Mouse (Mus musculus): ENCODE measurements around the gene Ctbp1.

Ctbp1 gene

DNA sequence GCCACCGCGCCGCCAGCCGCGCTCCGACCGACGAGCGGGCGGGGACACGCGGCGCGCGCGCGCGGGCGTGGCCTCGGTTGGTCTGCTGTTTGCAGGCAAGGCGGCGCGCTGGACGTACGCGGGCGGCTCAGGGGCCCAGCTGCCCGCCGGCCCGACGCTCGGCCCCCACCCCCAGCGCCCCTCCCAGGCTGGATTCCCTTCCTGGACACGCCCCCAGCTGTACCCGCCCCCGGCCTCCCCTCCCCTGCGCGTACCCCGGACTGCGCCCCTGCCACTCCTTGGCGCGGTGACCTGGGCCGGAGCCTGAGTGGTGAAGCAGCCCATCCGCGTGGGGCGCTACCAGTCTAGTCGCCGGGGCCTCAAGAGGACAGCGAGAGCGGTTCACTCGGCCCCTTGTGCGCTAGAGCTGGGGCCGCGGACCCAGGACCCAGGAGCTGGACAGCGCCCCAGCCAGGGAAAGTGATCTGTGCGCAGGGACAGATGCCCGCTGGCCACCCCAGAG, at the start of gene Ctbp1:
Gene Ctbp1, minus strand, starts transcription at position 42 of the 502 bp plus-strand sequence.
- peak; percentile 94 for DNase-seq (ENCODE audit: low read depth, low spot score)

- no peak for DNase-seq (ENCODE audit: low read depth, low spot score)
Measured at GRCm38 (mm10) chr5:33324491-33324890, 49.7 kb upstream of the Ctbp1 start.

- no peak for DNase-seq (ENCODE audit: low read depth, low spot score)
Measured at GRCm38 (mm10) chr5:33312192-33312591, 37.4 kb upstream of the Ctbp1 start.

DNA sequence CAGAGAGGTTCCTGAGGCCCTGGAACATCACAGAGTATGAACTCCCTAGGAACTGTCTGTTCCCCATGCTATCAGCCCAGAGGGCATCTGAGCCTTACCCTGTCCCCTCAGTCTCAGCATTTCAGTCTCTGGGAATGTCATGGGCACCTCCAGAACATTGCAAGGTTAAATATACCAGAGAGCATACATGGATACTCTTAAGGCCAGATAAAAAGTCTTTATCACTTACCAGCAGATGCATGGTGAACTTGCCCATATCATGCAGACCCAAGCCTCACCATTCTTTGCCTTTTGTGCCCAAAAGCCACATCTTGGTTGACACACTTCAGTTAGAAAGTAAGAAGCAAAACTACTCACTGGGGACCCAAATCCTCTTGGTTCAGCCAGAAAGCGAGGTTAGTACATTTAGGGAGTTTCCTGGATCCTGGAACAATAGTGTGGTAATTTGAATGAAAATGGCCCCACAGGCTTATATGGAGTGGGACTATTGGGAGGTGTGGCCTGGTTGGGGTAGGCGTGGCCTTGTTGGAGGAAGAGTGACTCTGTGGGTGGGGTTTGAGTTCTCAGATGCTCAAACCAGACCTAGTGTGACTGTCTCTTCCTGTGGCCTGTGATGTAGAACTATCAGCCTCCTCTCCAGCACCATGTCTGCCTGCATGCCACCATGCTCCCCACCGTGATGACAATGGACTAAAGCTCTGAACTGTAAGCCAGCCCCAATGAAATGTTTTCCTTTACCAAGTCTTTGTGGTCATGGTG, 36.1 kb upstream of the Ctbp1 start:
- no peak for DNase-seq (ENCODE audit: low read depth, low spot score)

DNA sequence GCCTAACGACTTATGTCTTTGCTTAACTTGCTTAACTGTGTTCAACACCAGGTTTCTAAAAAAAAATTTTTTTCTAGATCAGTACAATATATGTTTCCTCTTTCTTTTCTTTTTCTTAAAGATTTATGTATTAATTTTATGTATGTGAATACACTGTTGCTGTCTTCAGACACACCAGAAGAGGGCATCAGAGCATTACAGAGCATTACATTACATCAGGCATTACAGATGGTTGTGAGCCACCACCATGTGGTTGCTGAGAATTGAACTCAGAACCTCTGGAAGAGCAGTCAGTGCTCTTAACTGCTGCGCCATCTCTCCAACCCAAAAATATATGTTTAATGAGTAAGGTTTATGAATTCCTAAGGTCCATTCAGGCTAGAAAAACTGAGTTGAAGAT, 27.0 kb upstream of the Ctbp1 start:
- DNase-seq (ENCODE audit: low read depth, low spot score) = no peak

DNA sequence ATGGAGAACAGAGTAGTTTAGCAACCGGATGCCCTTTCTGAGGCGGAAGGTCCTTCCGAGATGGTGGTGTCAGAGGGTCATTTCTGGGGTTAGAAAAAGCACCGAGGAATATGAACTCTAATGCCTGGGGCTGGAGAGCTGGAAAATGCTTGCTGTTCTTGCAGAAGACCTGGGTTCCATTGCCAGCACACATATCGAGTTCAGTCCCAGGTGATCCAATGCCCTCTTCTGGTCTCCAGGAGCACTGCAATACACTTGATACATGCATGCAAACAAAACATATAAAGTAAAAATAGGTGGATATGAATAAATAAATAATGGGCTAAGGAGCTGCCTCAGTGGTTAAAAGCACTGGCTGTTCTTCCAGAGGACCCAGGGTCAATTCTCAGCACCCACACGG, 22.4 kb upstream of the Ctbp1 start:
- DNase-seq (ENCODE audit: low read depth, low spot score) = peak; percentile 22

GRCm38 (mm10) chr5:33293796-33294430, 19.1 kb upstream of the Ctbp1 start:
- DNase-seq (ENCODE audit: low read depth, low spot score) = no peak

- DNase-seq (ENCODE audit: low read depth, low spot score) = no peak
Measured at GRCm38 (mm10) chr5:33283951-33284350, 9.2 kb upstream of the Ctbp1 start.

DNA sequence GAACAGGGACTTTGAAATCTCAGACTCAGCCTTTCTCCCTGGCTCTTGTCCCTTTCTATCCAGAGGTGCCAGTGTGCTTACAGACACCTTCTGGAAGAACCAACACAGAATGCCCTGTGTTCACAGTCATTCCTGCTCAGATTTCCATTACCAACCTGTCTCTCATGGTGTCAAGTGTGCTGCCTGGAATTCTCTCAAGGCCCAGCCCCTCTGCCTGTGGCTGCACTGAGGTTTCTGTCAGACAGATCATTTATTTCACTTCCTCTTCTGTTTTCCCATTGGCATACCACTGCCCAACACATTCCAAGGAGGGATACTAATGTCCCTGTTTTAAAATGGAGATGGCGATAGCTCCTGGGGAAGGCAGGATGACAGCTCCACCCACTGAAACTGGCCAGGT, 6.6 kb upstream of the Ctbp1 start:
- DNase-seq (ENCODE audit: low read depth, low spot score) = no peak

GRCm38 (mm10) chr5:33278950-33279349, 4.2 kb upstream of the Ctbp1 start:
- no peak for DNase-seq (ENCODE audit: low read depth, low spot score)

DNA sequence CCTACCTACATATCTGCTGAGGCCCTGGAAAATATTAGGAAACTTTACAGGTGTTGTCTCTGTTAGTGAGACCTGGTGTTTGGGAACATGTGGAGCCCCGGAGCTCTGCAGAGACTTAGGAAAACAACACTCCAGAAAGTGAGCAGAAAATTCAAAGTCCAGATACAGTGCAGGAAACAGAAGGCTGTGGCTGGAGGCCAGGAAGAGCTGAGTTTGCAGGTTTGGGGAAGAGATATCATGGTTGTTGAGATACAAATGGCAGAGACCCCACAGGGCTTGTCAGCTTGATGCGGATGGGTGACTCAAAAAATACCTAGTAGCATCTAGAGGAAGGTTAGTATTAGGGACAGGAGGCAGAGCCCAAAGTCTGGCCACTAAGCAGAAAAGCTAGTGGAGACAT, 2.5 kb upstream of the Ctbp1 start:
- DNase-seq (ENCODE audit: low read depth, low spot score) = no peak

- no peak for DNase-seq (ENCODE audit: low read depth, low spot score)
Measured at GRCm38 (mm10) chr5:33275754-33276153, 960 bp upstream of the Ctbp1 start.

DNA sequence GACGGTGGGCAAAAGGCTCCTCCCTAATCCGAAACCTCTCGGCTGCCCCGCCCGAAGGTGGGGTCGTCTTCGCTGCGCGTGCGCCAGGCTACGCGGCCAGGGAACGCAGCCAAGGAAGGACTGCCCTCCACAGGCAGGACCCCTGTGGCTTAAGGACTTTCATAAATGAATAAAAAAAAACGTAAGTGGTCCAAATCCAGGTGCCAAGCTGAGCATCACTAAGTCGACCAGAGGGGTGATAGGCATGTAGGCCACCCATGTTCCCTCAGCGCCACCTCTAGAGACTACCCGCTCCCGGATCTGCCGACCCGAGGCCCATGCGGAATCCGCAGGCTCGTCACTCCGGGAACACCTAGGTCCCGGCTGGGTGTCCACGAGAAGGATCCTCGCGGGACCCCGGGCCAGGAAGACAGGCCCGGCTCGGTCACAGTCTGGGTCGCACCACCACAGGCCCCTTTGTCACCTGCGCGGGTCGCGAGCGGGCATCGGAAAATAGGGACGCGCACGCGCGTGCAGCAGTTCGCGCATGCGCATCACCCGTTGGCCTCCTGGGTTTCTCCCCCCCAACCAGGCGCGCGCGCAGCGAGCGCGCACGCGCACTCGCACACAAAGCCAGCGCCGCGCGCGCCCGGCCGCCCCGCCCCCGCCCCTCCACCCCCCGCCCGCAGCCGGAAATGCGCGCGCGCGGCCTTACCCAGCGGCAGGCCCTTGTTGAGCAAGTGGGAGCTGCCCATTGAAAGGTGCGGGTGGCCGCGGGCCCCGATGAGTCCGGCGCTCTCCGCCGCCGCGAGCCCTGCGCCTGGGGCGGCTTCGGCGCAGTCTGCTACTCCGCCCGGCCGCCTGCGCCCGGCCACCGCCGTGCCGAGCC, 475 bp downstream of the Ctbp1 start:
- peak; percentile 95 for DNase-seq (ENCODE audit: low read depth, low spot score)

DNA sequence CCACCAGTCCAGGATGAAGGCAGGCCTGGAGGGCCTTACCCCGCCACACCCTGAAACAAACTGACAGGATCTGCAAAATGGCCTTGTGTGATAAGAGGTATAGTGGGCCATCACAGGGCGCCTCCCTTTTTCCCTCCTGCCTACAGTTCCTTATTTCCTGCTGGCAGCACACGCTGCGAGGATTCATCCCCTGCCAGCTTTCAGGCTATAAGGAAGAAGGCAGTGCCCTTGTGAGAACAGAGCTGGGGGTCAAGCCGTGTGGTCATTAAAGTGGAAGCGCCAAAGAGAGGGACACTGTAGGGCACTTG, 1.1 kb downstream of the Ctbp1 start:
- DNase-seq (ENCODE audit: low read depth, low spot score) = no peak

DNA sequence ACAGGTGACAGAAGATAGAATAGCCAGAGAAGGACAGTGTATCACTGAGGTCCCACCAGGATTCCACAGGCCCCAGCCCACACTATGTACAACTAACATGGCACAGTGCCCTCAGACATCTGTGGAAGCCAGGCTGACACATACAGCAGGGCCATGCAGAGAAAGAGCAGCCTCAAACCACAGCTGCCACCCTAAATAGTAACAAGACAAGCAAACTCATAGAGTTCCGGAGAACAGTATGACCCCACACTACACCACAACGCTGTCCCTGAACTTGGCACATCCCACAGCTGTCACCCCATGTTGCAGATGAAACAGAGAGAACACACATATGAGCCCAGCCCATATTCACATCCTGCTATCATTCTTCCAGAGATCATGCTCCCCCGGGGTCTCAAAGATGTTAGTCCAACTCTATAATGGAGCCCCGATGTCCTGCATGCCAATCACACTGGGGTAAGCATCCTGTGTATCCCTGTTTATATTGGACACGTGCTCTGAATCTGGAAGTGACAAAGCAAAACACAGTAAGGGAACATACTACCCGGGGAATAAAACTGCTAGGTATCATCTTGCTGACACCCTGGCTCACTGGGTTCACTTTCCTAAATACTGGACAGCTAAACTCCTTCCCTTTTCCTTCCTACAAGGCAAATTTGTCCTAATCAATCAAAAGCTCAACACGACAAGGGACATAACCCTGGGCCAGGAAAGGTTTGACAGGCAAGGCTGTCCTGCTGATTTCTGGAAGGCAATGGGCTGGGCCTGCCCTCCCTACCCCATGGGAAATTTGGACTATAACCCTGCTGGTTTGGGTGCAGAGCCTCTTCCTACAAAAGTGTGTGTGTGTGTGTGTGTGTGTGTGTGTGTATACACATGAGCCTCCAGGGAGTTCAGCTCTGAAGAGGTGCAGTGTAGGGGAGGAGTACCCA, 1.7 kb downstream of the Ctbp1 start:
- DNase-seq (ENCODE audit: low read depth, low spot score) = no peak

DNA sequence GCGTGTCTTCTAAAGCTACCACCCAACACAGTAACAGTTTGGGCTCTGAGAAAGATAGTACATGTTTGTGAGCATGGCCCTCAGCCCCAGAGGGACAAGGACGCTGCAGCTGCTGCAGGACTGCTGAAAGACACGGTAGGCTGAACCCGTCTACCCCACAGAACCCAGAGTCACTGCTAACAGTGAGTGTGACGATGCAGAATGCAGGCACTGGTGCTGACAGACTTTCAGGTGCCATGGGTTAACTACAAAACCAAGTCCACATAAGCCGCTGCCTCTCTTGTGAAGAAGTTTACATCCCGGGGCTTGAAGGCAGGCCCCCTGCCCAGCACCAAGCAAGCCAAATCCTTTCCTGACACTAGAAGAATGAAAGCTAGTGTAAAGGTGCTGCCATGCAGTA, 2.6 kb downstream of the Ctbp1 start:
- DNase-seq (ENCODE audit: low read depth, low spot score) = no peak

GRCm38 (mm10) chr5:33270568-33270967, 4.2 kb downstream of the Ctbp1 start:
- DNase-seq (ENCODE audit: low read depth, low spot score) = peak; percentile 74

- DNase-seq (ENCODE audit: low read depth, low spot score) = no peak
Measured at GRCm38 (mm10) chr5:33254416-33254815, 20.4 kb downstream of the Ctbp1 start.

DNA sequence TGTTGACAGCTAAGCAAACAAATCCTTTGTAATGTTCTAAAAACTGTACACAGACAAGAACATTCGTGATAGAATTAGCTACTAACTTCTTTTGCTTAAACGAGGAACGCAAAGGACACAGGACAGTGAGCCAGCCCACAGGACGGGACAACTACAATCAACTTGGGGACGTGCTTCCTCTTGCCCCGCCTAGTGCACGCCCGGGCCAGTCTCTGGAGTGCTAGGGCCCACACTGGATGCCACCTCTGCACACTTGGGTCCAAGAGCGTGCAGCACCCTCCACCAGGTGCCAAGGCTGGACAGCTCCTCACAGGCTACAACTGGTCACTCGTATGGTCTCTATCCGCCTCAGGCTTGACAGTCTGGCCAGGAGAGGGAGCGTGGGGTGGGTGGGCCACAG, 26.6 kb downstream of the Ctbp1 start:
- DNase-seq (ENCODE audit: low read depth, low spot score) = no peak

DNA sequence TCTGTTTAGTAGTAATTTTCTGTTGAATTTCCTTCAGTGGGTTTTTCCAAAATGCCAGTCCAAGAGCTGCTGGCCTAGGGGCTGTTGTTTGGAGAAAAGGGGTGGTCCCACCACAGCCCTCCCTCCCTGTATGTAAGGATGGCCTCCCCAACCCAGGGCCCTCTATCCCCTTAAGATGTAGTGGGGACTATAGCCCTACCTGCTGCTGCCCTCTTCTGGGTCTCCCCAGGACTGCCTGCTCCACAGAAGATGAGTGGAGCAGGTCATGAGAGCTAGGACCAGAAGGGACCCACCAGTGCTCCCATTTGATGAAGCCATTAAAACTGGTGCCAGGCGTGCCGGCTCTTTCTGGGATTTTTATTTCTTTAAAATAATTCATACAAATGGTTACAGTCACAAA, 27.4 kb downstream of the Ctbp1 start:
- DNase-seq (ENCODE audit: low read depth, low spot score) = no peak

DNA sequence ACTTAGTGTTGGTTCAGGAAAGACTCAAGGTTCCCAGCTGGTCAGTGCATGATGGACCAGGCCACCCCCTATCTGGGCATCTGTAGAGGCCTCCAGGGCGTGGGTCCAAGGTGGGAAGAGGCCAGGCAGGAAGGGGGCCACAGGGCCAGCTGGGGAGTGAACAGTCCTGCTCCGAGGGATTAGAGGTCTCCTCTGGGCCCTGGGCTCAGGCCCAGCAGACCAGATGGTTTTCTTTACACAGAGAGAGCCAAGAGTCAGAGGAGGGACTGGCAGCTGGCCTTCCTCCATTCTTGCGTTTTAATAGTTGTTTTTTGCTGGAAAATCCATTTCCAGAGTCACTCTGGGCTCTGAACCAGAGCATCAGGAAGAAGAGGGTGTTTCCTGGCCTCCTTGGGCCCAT, 29.1 kb downstream of the Ctbp1 start:
- DNase-seq (ENCODE audit: low read depth, low spot score) = peak; percentile 76

Measured in skeletal muscle tissue, adult 2 months (tissue).